8 mouse cellular contexts compared by ENCODE assay signal in the genomic region with DNA sequence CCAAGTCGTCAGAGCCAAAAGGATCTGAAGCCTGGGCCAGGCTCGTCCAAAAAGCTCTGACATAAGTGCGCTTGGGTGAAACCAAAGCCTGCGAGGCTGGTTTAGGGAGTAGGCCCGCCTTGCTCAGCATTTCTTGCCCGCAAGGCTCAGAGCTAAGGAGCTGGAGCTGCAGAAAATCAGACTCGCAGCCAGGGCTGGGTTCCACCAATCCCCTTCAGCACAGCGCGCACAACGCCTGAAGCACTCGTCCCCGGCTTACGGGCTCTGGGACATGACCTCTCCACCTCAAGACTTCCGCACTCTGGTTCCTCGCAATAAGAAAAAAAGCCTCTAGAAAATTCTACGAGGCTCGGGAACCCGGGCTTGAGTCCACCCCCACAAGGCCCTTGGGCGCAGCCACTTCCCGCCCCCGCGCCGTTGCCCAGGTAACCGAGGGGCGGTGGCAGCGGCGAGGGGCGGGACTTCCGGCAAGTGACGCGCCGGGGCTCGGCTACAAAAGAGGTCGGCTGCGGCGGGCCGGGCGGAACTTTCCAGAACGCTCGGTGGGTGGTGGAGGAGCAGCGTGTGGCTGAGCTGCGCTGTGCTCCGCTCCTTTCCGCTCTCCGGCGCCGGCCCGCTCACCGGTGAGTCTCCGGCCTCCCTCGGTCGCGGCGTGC. TPM values are rescaled to one million over a fixed set of nuclear protein-coding genes. Genes with fewer than 3 reads are reported as not detected.
A peak's percentile ranks its signal among the peaks of the same experiment; 100 is the strongest.
DNase-seq lines count a peak whose midpoint lies in the region; ATAC-seq and TF ChIP-seq lines count a peak whose summit lies in the region.

Gene Dnaja1, plus strand, starts transcription at position 140 of the 656 bp plus-strand sequence.

- peak within 1 kb of the TSS; percentile 99 for H3K9ac ChIP-seq in embryonic facial prominence, embryonic 14.5 days (ENCODE audit: low read depth, low read length)
- H3K9ac ChIP-seq in heart, adult 2 months (ENCODE audit: low read depth, low read length), result peak within 1 kb of the TSS; percentile 98
- peak within 1 kb of the TSS; percentile 99 for H3K9ac ChIP-seq in limb, embryonic 13.5 days
- H3K9ac ChIP-seq in midbrain, embryonic 16.5 days (ENCODE audit: low read depth, low read length), result peak within 1 kb of the TSS; percentile 89

- no peaks in the 10 kb centered on the region for H3K27me3 ChIP-seq in embryonic facial prominence, embryonic 14.5 days (replicated peaks; ENCODE audit: control insufficient read depth, insufficient read depth, low read length)
- no peaks in the 10 kb centered on the region for H3K27me3 ChIP-seq in heart, adult 2 months (ENCODE audit: control insufficient read depth, insufficient read depth, low read length)
- no peaks in the 10 kb centered on the region for H3K27me3 ChIP-seq in limb, embryonic 13.5 days
- no peaks in the 10 kb centered on the region for H3K27me3 ChIP-seq in midbrain, embryonic 16.5 days (ENCODE audit: control insufficient read depth, insufficient read depth, low read depth, low read length)

- H3K4me3 ChIP-seq in embryonic facial prominence, embryonic 14.5 days (ENCODE audit: low read depth, low read length), result peak within 1 kb of the TSS; percentile 92
- H3K4me3 ChIP-seq in heart, adult 2 months, result peak within 1 kb of the TSS; percentile 75
- peak within 1 kb of the TSS; percentile 90 for H3K4me3 ChIP-seq in limb, embryonic 13.5 days
- H3K4me3 ChIP-seq in midbrain, embryonic 16.5 days (ENCODE audit: low read depth, low read length), result peak within 1 kb of the TSS; percentile 88

- ATAC-seq in embryonic facial prominence, embryonic 14.5 days (ENCODE audit: low read depth), result peak; percentile 93
- ATAC-seq in limb, embryonic 13.5 days (ENCODE audit: low FRiP score, low read depth), result peak; percentile 92
- ATAC-seq in midbrain, embryonic 16.5 days, result peak; percentile 95

- TF ChIP-seq CTCF in heart, adult 2 months (IDR thresholded peaks at IDR 0.05), result 0 out of 2 replicates have a peak, but pooled peaks have one; percentile 4

- H3K27ac ChIP-seq in embryonic facial prominence, embryonic 14.5 days (replicated peaks; ENCODE audit: low read depth, low read length), result peak within 1 kb of the TSS; percentile 100
- H3K27ac ChIP-seq in heart, adult 2 months, result peak within 1 kb of the TSS; percentile 100
- H3K27ac ChIP-seq in limb, embryonic 13.5 days, result peak within 1 kb of the TSS; percentile 100
- H3K27ac ChIP-seq in midbrain, embryonic 16.5 days (ENCODE audit: low read length), result peak within 1 kb of the TSS; percentile 99

- intact Hi-C loops in heart, adult 2 months (cut with DNase I), result loop anchor here (1.0 to 10.0 kb wide), 2 partner anchors 19 to 743 kb away; partner anchors contain the start of genes Aptx, Kif24 and Nudt2

- TF ChIP-seq POLR2A in heart, adult 2 months (IDR thresholded peaks at IDR 0.05; ENCODE audit: insufficient read depth, low read depth, low read length), result peak; percentile 93

- H3K9me3 ChIP-seq in embryonic facial prominence, embryonic 14.5 days (ENCODE audit: control insufficient read depth, low read length), result no peaks in the 10 kb centered on the region
- no peaks in the 10 kb centered on the region for H3K9me3 ChIP-seq in limb, embryonic 13.5 days
- no peaks in the 10 kb centered on the region for H3K9me3 ChIP-seq in midbrain, embryonic 16.5 days (replicated peaks; ENCODE audit: control insufficient read depth, low read length, poor library complexity, severe bottlenecking)

- WGBS in embryonic facial prominence, embryonic 14.5 days, result under 1% methylated on average over 44 of the region's 54 CpGs
- under 1% methylated on average over 54 of the region's 54 CpGs for whole genome bisulfite sequencing in heart, adult 2 months
- under 1% methylated on average over 54 of the region's 54 CpGs for WGBS in limb, embryonic 13.5 days
- under 1% methylated on average over 45 of the region's 54 CpGs for WGBS in midbrain, embryonic 16.5 days

- DNase-seq in 3T3-L1 (ENCODE audit: low read depth, low spot score), result peak; percentile 92
- DNase-seq in adrenal gland, postnatal 4 days (ENCODE audit: low spot score in 2 of 2), result peak; percentile 97 to 99
- peak; percentile 97 for DNase-seq in embryonic facial prominence, embryonic 14.5 days (ENCODE audit: low spot score)
- DNase-seq in heart, adult 2 months, result peak; percentile 98 to 99
- DNase-seq in kidney, adult 8-10 months, result peak; percentile 94 to 95
- peak; percentile 99 for DNase-seq in spleen, postnatal 10 days (ENCODE audit: low spot score in 2 of 2)

- peaks cover 31% of the 10 kb centered on the region for H3K4me1 ChIP-seq in embryonic facial prominence, embryonic 14.5 days (ENCODE audit: control insufficient read depth, insufficient read depth, low read length)
- H3K4me1 ChIP-seq in heart, adult 2 months (ENCODE audit: control insufficient read depth, insufficient read depth, low read length), result peaks cover 6% of the 10 kb centered on the region
- peaks cover 36% of the 10 kb centered on the region for H3K4me1 ChIP-seq in limb, embryonic 13.5 days
- H3K4me1 ChIP-seq in midbrain, embryonic 16.5 days (ENCODE audit: control insufficient read depth, insufficient read depth, low read length), result peaks cover 43% of the 10 kb centered on the region

- H3K79me2 ChIP-seq in heart, adult 2 months (replicated peaks; ENCODE audit: control insufficient read depth, insufficient read depth, low read length), result no peaks in the 10 kb centered on the region; the same call in 1 of the 2 replicates

- H3K4me2 ChIP-seq in embryonic facial prominence, embryonic 14.5 days (ENCODE audit: low read depth, low read length), result peak within 1 kb of the TSS; percentile 87
- H3K4me2 ChIP-seq in limb, embryonic 13.5 days (replicated peaks), result peak within 1 kb of the TSS; percentile 85
- H3K4me2 ChIP-seq in midbrain, embryonic 16.5 days (ENCODE audit: low read length), result peak within 1 kb of the TSS; percentile 74

- peaks cover 38% of the 10 kb centered on the region for H3K36me3 ChIP-seq in embryonic facial prominence, embryonic 14.5 days (ENCODE audit: control insufficient read depth, insufficient read depth, low read length)
- peaks cover 43% of the 10 kb centered on the region for H3K36me3 ChIP-seq in heart, adult 2 months (ENCODE audit: control insufficient read depth, insufficient read depth, low read length)
- H3K36me3 ChIP-seq in limb, embryonic 13.5 days, result peaks cover 26% of the 10 kb centered on the region
- H3K36me3 ChIP-seq in midbrain, embryonic 16.5 days (ENCODE audit: control insufficient read depth, insufficient read depth, low read length), result peaks cover 6% of the 10 kb centered on the region; the same call in 1 of the 2 replicates

- TF ChIP-seq EP300 in heart, adult 2 months (IDR thresholded peaks at IDR 0.05; ENCODE audit: insufficient read depth, low read depth, low read length), result peak; percentile 75

RNA-seq across cellular contexts. Expression of gene Dnaja1, which starts in this region (rescaled TPM):
- total RNA-seq in adrenal gland, postnatal 4 days (2021), result 100 to 1,000 TPM; 227 to 253 TPM
- 379 and 406 TPM in 2 replicates for polyA plus RNA-seq in embryonic facial prominence, embryonic 14.5 days (2014; fragmentation: Nextera tagmentation; extraction: Ambion mirVana)
- total RNA-seq in heart, adult 2 months (2021), result 100 to 1,000 TPM in 1 of 2 experiments, 10 to 100 TPM in 1; 60.2 to 114 TPM
- polyA plus RNA-seq in heart, adult 2 months (2012; rRNA removed), result 5.9 and 11.5 TPM in 2 replicates
- 449 and 469 TPM in 2 replicates for polyA plus RNA-seq in limb, embryonic 13.5 days (2015; fragmentation: Nextera tagmentation; extraction: Ambion mirVana)
- 659 and 720 TPM in 2 replicates for polyA plus RNA-seq in midbrain, embryonic 16.5 days (2015; fragmentation: Nextera tagmentation; extraction: Ambion mirVana)

Comparison
In these comparisons a context has a peak if more than half of its experiments do, and no peak if none do; other contexts are left out.
1. Peak in every context shown above with its lines: DNase-seq, ATAC-seq, H3K4me3 ChIP-seq and H3K27ac ChIP-seq.
2. RNA of gene Dnaja1 (polyA plus RNA-seq): 659 to 720 TPM in midbrain, embryonic 16.5 days, 449 to 469 TPM in limb, embryonic 13.5 days and 379 to 406 TPM in embryonic facial prominence, embryonic 14.5 days; 5.9 to 11.5 TPM in heart, adult 2 months; every median in the first group is over 10 times any median in the second.